25 mouse cellular contexts compared by ENCODE assay signal in genomic region chr5:107179194-107179593, GRCm38 (mm10).
DNase-seq lines count a peak whose midpoint lies in the region; ATAC-seq and TF ChIP-seq lines count a peak whose summit lies in the region.
"Had no signal": no experiment of that assay in that cellular context is flagged by ENCODE, and none has a peak within 500 bp of the region (broad histone marks: within the 10 kb centered on the region; RNA-seq: fewer than 3 reads in every experiment).

No protein-coding gene starts in this region.

- H3K9ac ChIP-seq in heart, adult 2 months (ENCODE audit: low read depth, low read length) = no peak overlapping the region
- no peak overlapping the region for H3K9ac ChIP-seq in limb, embryonic 15.5 days
- H3K9ac ChIP-seq in embryonic facial prominence, embryonic 15.5 days = no peak overlapping the region
- H3K9ac ChIP-seq: forebrain, embryonic 12.5 days; kidney, embryonic 15.5 days; liver, embryonic 12.5 days; neural tube, embryonic 13.5 days had no signal

- no peak overlapping the region for H3K4me3 ChIP-seq in heart, adult 2 months
- H3K4me3 ChIP-seq in limb, embryonic 15.5 days = no peak overlapping the region
- H3K4me3 ChIP-seq in limb, embryonic 10.5 days = no peak overlapping the region
- H3K4me3 ChIP-seq in embryonic facial prominence, embryonic 15.5 days (replicated peaks) = no peak overlapping the region
- H3K4me3 ChIP-seq: erythroblast, embryonic 14.5 days; forebrain, embryonic 12.5 days; hindbrain, embryonic 10.5 days; kidney, embryonic 15.5 days; liver, embryonic 12.5 days; midbrain, embryonic 10.5 days; myocyte; neural tube, embryonic 13.5 days had no signal

- no peak for DNase-seq in heart, adult 2 months
- no peak for DNase-seq in heart, postnatal 25 days (ENCODE audit: low spot score)
- no peak for DNase-seq in limb, embryonic 10.5 days (ENCODE audit: low spot score)
- peak; percentile 44 for DNase-seq in lung, postnatal 10 days
- no peak for DNase-seq in left cerebral cortex, postnatal 10 days (ENCODE audit: extremely low spot score in 1 of 2, low spot score in 2 of 2)
- DNase-seq: adrenal gland, adult 2 months; cerebellum, adult 11 months; cerebellum, postnatal 10 days; kidney, postnatal 36 days; left cerebral cortex, postnatal 4 days; thymus, postnatal 25 days had no signal

- H3K27ac ChIP-seq in heart, adult 2 months = peak overlapping the region; percentile 48
- H3K27ac ChIP-seq in limb, embryonic 15.5 days = 0 out of 2 replicates have a peak overlapping the region, but pooled peaks have one; percentile 14
- no peak overlapping the region for H3K27ac ChIP-seq in limb, embryonic 10.5 days
- H3K27ac ChIP-seq in embryonic facial prominence, embryonic 15.5 days (replicated peaks) = peak overlapping the region; percentile 65
- H3K27ac ChIP-seq: forebrain, embryonic 12.5 days; hindbrain, embryonic 10.5 days; kidney, embryonic 15.5 days; liver, embryonic 12.5 days; midbrain, embryonic 10.5 days; neural tube, embryonic 13.5 days had no signal

- 0 out of 2 replicates have a peak, but pooled peaks cover 2% of the 10 kb centered on the region for H3K79me2 ChIP-seq in heart, adult 2 months (replicated peaks; ENCODE audit: control insufficient read depth, insufficient read depth, low read length)

- no peaks in the 10 kb centered on the region for H3K9me3 ChIP-seq in limb, embryonic 15.5 days
- no peaks in the 10 kb centered on the region for H3K9me3 ChIP-seq in limb, embryonic 10.5 days (replicated peaks)
- H3K9me3 ChIP-seq in embryonic facial prominence, embryonic 15.5 days (replicated peaks) = no peaks in the 10 kb centered on the region
- H3K9me3 ChIP-seq: forebrain, embryonic 12.5 days; G1E; hindbrain, embryonic 10.5 days; kidney, embryonic 15.5 days; liver, embryonic 12.5 days; midbrain, embryonic 10.5 days; neural tube, embryonic 13.5 days had no signal

- WGBS in heart, adult 2 months = 62% methylated on average over 5 of the region's 5 CpGs
- 82% methylated on average over 5 of the region's 5 CpGs for WGBS in limb, embryonic 15.5 days
- WGBS in limb, embryonic 10.5 days = 86% methylated on average over 5 of the region's 5 CpGs
- WGBS in embryonic facial prominence, embryonic 15.5 days = 69% methylated on average over 5 of the region's 5 CpGs

- no peak overlapping the region for H3K4me2 ChIP-seq in limb, embryonic 15.5 days
- no peak overlapping the region for H3K4me2 ChIP-seq in embryonic facial prominence, embryonic 15.5 days (replicated peaks)
- H3K4me2 ChIP-seq: forebrain, embryonic 12.5 days; kidney, embryonic 15.5 days; liver, embryonic 12.5 days; neural tube, embryonic 13.5 days had no signal

- H3K4me1 ChIP-seq in heart, adult 2 months (ENCODE audit: control insufficient read depth, insufficient read depth, low read length) = peaks cover 18% of the 10 kb centered on the region
- H3K4me1 ChIP-seq in limb, embryonic 15.5 days = peaks cover 23% of the 10 kb centered on the region
- peaks cover 5% of the 10 kb centered on the region; the same call in 1 of the 2 replicates for H3K4me1 ChIP-seq in limb, embryonic 10.5 days
- peaks cover 30% of the 10 kb centered on the region for H3K4me1 ChIP-seq in embryonic facial prominence, embryonic 15.5 days

- no peak for TF ChIP-seq POLR2A in heart, adult 2 months (IDR thresholded peaks at IDR 0.05; ENCODE audit: insufficient read depth, low read depth, low read length)

- peaks cover 4% of the 10 kb centered on the region for H3K36me3 ChIP-seq in heart, adult 2 months (ENCODE audit: control insufficient read depth, insufficient read depth, low read length)
- no peaks in the 10 kb centered on the region for H3K36me3 ChIP-seq in limb, embryonic 15.5 days
- H3K36me3 ChIP-seq in limb, embryonic 10.5 days = no peaks in the 10 kb centered on the region
- no peaks in the 10 kb centered on the region for H3K36me3 ChIP-seq in embryonic facial prominence, embryonic 15.5 days
- H3K36me3 ChIP-seq: forebrain, embryonic 12.5 days; G1E; hindbrain, embryonic 10.5 days; kidney, embryonic 15.5 days; liver, embryonic 12.5 days; midbrain, embryonic 10.5 days; neural tube, embryonic 13.5 days had no signal

- no peak for TF ChIP-seq EP300 in heart, adult 2 months (IDR thresholded peaks at IDR 0.05; ENCODE audit: insufficient read depth, low read depth, low read length)

- no peaks in the 10 kb centered on the region for H3K27me3 ChIP-seq in heart, adult 2 months (ENCODE audit: control insufficient read depth, insufficient read depth, low read length)
- no peaks in the 10 kb centered on the region for H3K27me3 ChIP-seq in limb, embryonic 15.5 days
- no peaks in the 10 kb centered on the region for H3K27me3 ChIP-seq in limb, embryonic 10.5 days (ENCODE audit: low read depth, poor library complexity, severe bottlenecking)
- no peaks in the 10 kb centered on the region for H3K27me3 ChIP-seq in embryonic facial prominence, embryonic 15.5 days
- H3K27me3 ChIP-seq: CH12.LX; forebrain, embryonic 12.5 days; kidney, embryonic 15.5 days; liver, embryonic 12.5 days; neural tube, embryonic 13.5 days had no signal

- ATAC-seq in limb, embryonic 15.5 days (ENCODE audit: insufficient number of reproducible peaks, low FRiP score, low TSS enrichment, low read depth) = no peak
- no peak for ATAC-seq in embryonic facial prominence, embryonic 15.5 days (ENCODE audit: insufficient number of reproducible peaks, low FRiP score, low TSS enrichment, low read depth)
- ATAC-seq: intestine, postnatal 0 days; liver, embryonic 12.5 days; midbrain, embryonic 16.5 days had no signal

- TF ChIP-seq CTCF in heart, adult 2 months (IDR thresholded peaks at IDR 0.05) = no peak

- intact Hi-C loops in heart, adult 2 months (cut with DNase I) = no loop called here
- intact Hi-C loops in heart, postnatal 25 days (cut with DNase I) = no loop called here
- intact Hi-C loops in left cerebral cortex, postnatal 10 days (cut with DNase I) = no loop called here
